Mouse (Mus musculus): ENCODE measurements around the gene Ccdc40. TPM values are rescaled to one million over a fixed set of nuclear protein-coding genes. Genes with fewer than 3 reads are reported as not detected.
"Not testable (repeated sequence)": the region's sequence is repeated elsewhere in the genome, so short reads cannot be mapped to it uniquely, and the experiment has no call there.

The Ccdc40 gene
- polyA plus RNA-seq, 1 experiment from 2014 or later, result 16.5 TPM

DNA sequence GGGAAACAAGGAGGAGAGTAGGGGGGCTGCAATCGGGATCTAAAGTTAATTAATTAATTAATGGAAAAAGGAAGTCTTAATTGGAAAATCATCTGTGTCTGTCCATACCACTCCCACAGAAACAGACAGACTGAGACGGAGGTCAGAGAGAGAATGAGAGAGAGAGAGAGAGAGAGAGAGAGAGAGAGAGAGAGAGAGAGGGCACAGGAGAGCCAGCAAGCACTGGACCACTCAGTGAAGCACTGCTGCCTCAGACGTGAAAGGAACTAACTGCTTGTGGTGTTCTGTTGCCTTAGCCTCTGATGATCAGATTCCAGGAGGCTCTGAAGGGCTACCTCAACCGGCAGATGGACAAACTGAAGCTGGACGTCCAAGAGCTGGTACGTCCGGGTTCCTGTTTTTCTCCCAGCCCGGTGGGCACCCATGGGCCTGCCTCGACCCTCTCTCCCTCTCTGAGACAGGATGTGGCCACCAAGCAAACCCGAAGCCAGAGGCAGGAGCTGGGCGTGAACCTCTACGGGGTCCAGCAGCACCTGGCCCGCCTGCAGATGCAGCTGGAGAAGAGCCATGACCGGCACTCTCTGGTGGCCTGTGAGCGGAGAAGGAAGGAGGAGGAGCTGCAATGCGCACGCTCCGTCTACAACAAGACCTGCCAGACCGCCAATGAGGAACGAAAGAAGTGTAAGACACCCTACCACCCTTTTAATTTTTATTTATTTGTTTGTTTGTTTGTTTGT, 9.4 kb downstream of the Ccdc40 start:
- Histone ChIP-seq H3K27ac (ENCODE audit: low read depth, low read length) (no peak overlapping the region), H3K27me3 (ENCODE audit: control insufficient read depth, insufficient read depth, low read length) (no peaks in the 10 kb centered on the region), H3K9me3 (ENCODE audit: control insufficient read depth, low read length) (no peaks in the 10 kb centered on the region; the same call in 1 of the 2 replicates), H3K4me1 (replicated peaks; ENCODE audit: control insufficient read depth, insufficient read depth, low read length) (0 out of 2 replicates have a peak, but pooled peaks cover 2% of the 10 kb centered on the region), H3K4me3 (ENCODE audit: low read depth, low read length) (no peak overlapping the region), H3K4me2 (replicated peaks; ENCODE audit: low read depth, low read length) (peak overlapping the region; percentile 36), H3K9ac (ENCODE audit: low read depth, low read length) (no peak overlapping the region), H3K36me3 (ENCODE audit: control insufficient read depth, insufficient read depth, low read length) (0 out of 2 replicates have a peak, but pooled peaks cover 4% of the 10 kb centered on the region)
- WGBS, result 37% methylated on average over 20 of the region's 20 CpGs
- peak; percentile 33 for DNase-seq (ENCODE audit: low spot score)
- peak; percentile 17; the same call in 1 of the 2 replicates for ATAC-seq (ENCODE audit: low FRiP score)

DNA sequence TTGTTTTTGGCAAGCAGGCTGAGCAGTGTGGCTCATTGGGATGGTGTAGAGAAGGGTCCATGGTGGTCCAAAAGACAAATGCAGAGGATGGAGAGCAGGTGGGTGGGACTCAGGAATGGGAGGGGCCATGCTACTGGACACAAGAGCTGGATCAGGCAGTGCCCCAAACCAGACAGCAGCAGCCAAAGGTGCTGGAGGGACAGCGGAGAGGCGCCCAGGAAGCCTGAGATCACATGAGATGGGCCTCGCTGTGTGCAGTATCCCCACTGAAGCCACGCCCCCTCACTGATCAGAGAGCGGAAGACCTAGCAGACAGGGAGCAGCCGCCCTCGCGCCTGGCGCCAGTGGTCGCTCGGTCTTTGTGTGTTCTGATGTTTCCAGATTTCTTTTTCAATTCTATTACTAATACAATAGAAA, 9.9 kb downstream of the Ccdc40 start:
- Histone ChIP-seq H3K9ac (ENCODE audit: low read depth, low read length) (no peak overlapping the region), H3K36me3 (ENCODE audit: control insufficient read depth, insufficient read depth, low read length) (0 out of 2 replicates have a peak, but pooled peaks cover 4% of the 10 kb centered on the region), H3K4me1 (replicated peaks; ENCODE audit: control insufficient read depth, insufficient read depth, low read length) (0 out of 2 replicates have a peak, but pooled peaks cover 2% of the 10 kb centered on the region), H3K9me3 (ENCODE audit: control insufficient read depth, low read length) (no peaks in the 10 kb centered on the region; the same call in 1 of the 2 replicates), H3K4me2 (replicated peaks; ENCODE audit: low read depth, low read length) (peak overlapping the region; percentile 36), H3K4me3 (ENCODE audit: low read depth, low read length) (no peak overlapping the region), H3K27me3 (ENCODE audit: control insufficient read depth, insufficient read depth, low read length) (no peaks in the 10 kb centered on the region), H3K27ac (ENCODE audit: low read depth, low read length) (no peak overlapping the region)
- WGBS, result 24% methylated on average over 11 of the region's 11 CpGs
- peak; percentile 59 for ATAC-seq (ENCODE audit: low FRiP score)
- DNase-seq (ENCODE audit: low spot score), result peak; percentile 67

DNA sequence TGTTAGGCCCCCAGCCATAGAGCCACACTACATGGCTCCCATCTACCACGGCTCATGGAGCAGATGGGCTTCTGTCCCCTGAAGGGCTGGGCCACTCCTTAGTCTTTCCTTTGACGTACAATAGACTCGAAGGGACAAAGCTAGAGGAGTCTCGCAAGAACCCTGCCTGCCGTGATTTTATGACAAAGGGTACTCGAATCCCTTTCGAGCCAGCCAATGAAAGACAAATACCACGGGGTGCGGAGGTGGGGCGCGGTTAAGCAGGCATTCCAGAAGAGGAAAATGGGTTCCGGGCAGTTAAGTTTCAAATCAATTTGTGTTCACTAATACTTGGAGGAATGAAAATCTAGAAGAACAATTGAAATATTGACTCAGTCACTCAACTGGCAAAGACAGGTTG, 11.1 kb downstream of the Ccdc40 start:
- 0 out of 2 replicates have a peak, but pooled peaks cover 4% of the 10 kb centered on the region for H3K36me3 ChIP-seq (ENCODE audit: control insufficient read depth, insufficient read depth, low read length)
- ATAC-seq (ENCODE audit: low FRiP score), result no peak
- H3K27ac ChIP-seq (ENCODE audit: low read depth, low read length), result no peak overlapping the region
- H3K9me3 ChIP-seq (ENCODE audit: control insufficient read depth, low read length), result no peaks in the 10 kb centered on the region; the same call in 1 of the 2 replicates
- H3K4me2 ChIP-seq (replicated peaks; ENCODE audit: low read depth, low read length), result no peak overlapping the region
- DNase-seq (ENCODE audit: low spot score), result no peak
- no peaks in the 10 kb centered on the region for H3K27me3 ChIP-seq (ENCODE audit: control insufficient read depth, insufficient read depth, low read length)
- 89% methylated on average over 12 of the region's 12 CpGs for WGBS
- no peak overlapping the region for H3K4me3 ChIP-seq (ENCODE audit: low read depth, low read length)
- no peak overlapping the region for H3K9ac ChIP-seq (ENCODE audit: low read depth, low read length)
- 0 out of 2 replicates have a peak, but pooled peaks cover 2% of the 10 kb centered on the region for H3K4me1 ChIP-seq (replicated peaks; ENCODE audit: control insufficient read depth, insufficient read depth, low read length)

DNA sequence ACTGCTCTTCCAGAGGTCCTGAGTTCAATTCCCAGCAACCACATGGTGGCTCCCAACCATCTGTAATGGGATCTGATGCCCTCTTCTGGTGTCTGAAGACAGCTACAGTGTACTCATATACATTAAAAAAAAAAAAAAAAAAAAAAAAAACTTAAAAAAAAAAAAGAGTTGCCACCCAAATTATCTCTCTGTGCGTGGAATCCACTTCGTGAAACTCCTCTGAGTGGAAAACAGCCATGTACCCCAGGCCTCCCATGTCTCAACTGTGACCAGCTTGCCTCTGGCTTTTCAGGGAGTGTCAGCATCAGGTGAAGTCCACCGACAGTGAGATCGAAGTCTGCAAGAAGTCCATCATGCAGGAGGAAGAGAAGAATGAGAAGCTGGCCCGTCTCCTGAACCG, 17.2 kb downstream of the Ccdc40 start:
- not testable (repeated sequence) for DNase-seq (ENCODE audit: low spot score); H3K4me1 ChIP-seq (replicated peaks; ENCODE audit: control insufficient read depth, insufficient read depth, low read length); H3K4me2 ChIP-seq (replicated peaks; ENCODE audit: low read depth, low read length); ATAC-seq (ENCODE audit: low FRiP score); H3K27ac ChIP-seq (ENCODE audit: low read depth, low read length); H3K4me3 ChIP-seq (ENCODE audit: low read depth, low read length); H3K9ac ChIP-seq (ENCODE audit: low read depth, low read length); H3K9me3 ChIP-seq (ENCODE audit: control insufficient read depth, low read length); H3K27me3 ChIP-seq (ENCODE audit: control insufficient read depth, insufficient read depth, low read length); H3K36me3 ChIP-seq (ENCODE audit: control insufficient read depth, insufficient read depth, low read length)
- WGBS, result 88% methylated on average over 6 of the region's 6 CpGs

DNA sequence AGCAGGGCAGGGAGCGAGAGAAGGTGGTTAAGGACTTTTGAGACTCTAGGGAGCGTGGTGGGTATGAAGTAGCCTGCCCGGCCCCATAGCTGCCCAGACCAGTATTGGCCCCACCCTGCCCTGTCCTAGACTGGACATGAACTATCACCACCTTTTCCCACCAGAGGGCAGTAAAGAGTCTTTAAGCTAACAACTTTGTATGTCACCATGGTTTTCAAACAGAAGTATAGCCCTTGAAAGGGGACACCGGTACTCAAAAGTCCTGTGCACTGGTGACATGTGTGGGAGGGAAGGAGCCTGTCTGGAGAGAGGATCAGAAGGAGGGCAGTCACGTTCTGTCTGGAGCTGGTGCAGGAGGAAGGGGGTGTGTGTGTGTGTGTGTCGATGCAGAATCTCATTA, 20.6 kb downstream of the Ccdc40 start:
- no peak overlapping the region for H3K4me2 ChIP-seq (replicated peaks; ENCODE audit: low read depth, low read length)
- H3K27me3 ChIP-seq (ENCODE audit: control insufficient read depth, insufficient read depth, low read length), result no peaks in the 10 kb centered on the region
- ATAC-seq (ENCODE audit: low FRiP score) (peak; percentile 52), DNase-seq (ENCODE audit: low spot score) (peak; percentile 85)
- no peaks in the 10 kb centered on the region for H3K9me3 ChIP-seq (ENCODE audit: control insufficient read depth, low read length)
- H3K9ac ChIP-seq (ENCODE audit: low read depth, low read length), result no peak overlapping the region
- peaks cover 2% of the 10 kb centered on the region; the same call in 1 of the 2 replicates for H3K4me1 ChIP-seq (replicated peaks; ENCODE audit: control insufficient read depth, insufficient read depth, low read length)
- no peaks in the 10 kb centered on the region for H3K36me3 ChIP-seq (ENCODE audit: control insufficient read depth, insufficient read depth, low read length)
- WGBS, result 30% methylated on average over 6 of the region's 6 CpGs
- H3K27ac ChIP-seq (ENCODE audit: low read depth, low read length), result no peak overlapping the region
- no peak overlapping the region for H3K4me3 ChIP-seq (ENCODE audit: low read depth, low read length)

DNA sequence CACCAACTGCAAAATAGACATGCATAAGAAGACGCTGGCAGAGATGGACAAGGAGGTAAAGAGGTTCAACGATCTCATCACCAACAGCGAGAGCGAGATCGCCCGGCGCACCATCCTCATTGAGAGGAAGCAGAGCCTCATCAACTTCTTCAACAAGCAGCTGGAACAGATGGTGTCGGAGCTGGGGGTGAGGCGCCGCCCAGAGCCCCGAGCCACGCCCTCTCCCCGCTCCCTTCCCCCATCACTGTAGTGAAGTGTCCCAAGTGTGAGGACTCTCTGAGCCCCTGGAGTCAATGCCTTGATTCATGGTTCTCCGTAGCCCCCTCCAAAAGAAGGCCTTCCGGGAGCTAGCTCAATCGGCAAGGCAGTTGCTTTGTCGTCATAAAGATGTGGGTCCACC, 22.6 kb downstream of the Ccdc40 start:
- no peak for DNase-seq (ENCODE audit: low spot score)
- Histone ChIP-seq H3K27me3 (ENCODE audit: control insufficient read depth, insufficient read depth, low read length) (no peaks in the 10 kb centered on the region), H3K27ac (ENCODE audit: low read depth, low read length) (no peak overlapping the region; the same call in 1 of the 2 replicates), H3K4me2 (replicated peaks; ENCODE audit: low read depth, low read length) (no peak overlapping the region), H3K9me3 (ENCODE audit: control insufficient read depth, low read length) (no peaks in the 10 kb centered on the region), H3K36me3 (ENCODE audit: control insufficient read depth, insufficient read depth, low read length) (no peaks in the 10 kb centered on the region), H3K4me1 (replicated peaks; ENCODE audit: control insufficient read depth, insufficient read depth, low read length) (peaks cover 2% of the 10 kb centered on the region; the same call in 1 of the 2 replicates), H3K4me3 (ENCODE audit: low read depth, low read length) (no peak overlapping the region), H3K9ac (ENCODE audit: low read depth, low read length) (no peak overlapping the region)
- no peak for ATAC-seq (ENCODE audit: low FRiP score)
- WGBS, result 58% methylated on average over 17 of the region's 17 CpGs

DNA sequence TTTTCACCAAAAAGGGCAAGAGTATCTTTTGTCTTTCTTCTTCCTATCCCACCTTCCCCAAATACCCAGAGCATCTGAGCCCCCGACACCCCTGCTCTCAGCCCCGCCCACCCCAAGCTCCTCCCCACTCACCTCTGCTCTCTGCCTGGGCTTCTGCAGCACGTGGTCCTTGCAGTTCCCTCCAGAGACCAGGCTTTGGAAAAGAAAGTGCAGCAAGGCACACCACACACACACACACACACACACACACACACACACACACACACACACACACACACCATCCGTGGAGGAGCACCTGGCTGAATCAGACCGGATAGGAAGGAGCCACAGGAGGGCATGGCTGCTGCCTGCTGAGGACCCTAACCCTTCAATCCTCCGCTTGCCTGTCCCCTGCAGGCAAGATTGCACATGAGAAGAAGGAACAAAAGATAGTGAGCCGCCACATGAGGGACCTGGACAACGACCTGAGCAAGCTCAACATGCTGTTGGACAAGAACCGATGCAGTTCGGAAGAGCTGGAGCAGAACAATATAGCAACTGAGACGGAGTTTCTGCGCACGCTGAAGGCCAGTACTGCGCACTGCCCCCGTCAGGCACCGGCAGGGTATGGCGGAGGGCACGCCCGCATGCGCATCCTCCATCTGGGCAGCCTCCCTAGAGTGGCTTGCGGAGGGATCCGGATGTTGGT, 24.6 kb downstream of the Ccdc40 start:
- ATAC-seq (ENCODE audit: low FRiP score) (peak; percentile 73; the same call in 1 of the 2 replicates), DNase-seq (ENCODE audit: low spot score) (peak; percentile 76)
- Histone ChIP-seq H3K27me3 (ENCODE audit: control insufficient read depth, insufficient read depth, low read length) (no peaks in the 10 kb centered on the region), H3K4me2 (replicated peaks; ENCODE audit: low read depth, low read length) (peak overlapping the region; percentile 28; the same call in 1 of the 2 replicates), H3K4me1 (replicated peaks; ENCODE audit: control insufficient read depth, insufficient read depth, low read length) (peaks cover 2% of the 10 kb centered on the region; the same call in 1 of the 2 replicates), H3K9ac (ENCODE audit: low read depth, low read length) (peak overlapping the region; percentile 12; the same call in 1 of the 2 replicates), H3K9me3 (ENCODE audit: control insufficient read depth, low read length) (no peaks in the 10 kb centered on the region), H3K4me3 (ENCODE audit: low read depth, low read length) (0 out of 2 replicates have a peak overlapping the region, but pooled peaks have one; percentile 0), H3K27ac (ENCODE audit: low read depth, low read length) (no peak overlapping the region), H3K36me3 (ENCODE audit: control insufficient read depth, insufficient read depth, low read length) (no peaks in the 10 kb centered on the region)
- 5% methylated on average over 22 of the region's 22 CpGs for WGBS

DNA sequence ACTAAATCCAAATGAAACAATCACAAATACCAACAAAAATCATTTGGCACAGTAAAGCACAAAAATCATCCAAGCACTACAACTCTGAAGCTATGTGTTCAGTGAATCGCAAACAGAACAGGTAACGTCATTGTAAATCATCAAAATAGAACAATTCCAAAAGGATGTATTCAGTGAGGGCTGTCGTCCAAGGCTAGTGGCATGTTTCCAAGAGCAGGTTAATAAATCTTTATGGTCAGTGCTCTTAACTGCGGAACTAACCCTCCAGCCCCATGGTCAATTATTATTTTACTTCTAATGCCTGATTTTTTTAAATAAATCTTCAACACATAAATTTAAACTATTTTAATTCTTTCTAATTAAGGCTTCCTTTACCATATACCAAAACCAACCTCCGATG, 28.2 kb downstream of the Ccdc40 start:
- not testable (repeated sequence) for ATAC-seq (ENCODE audit: low FRiP score); H3K4me3 ChIP-seq (ENCODE audit: low read depth, low read length); H3K27me3 ChIP-seq (ENCODE audit: control insufficient read depth, insufficient read depth, low read length); H3K4me1 ChIP-seq (replicated peaks; ENCODE audit: control insufficient read depth, insufficient read depth, low read length); H3K27ac ChIP-seq (ENCODE audit: low read depth, low read length); H3K9me3 ChIP-seq (ENCODE audit: control insufficient read depth, low read length); DNase-seq (ENCODE audit: low spot score); H3K4me2 ChIP-seq (replicated peaks; ENCODE audit: low read depth, low read length); H3K9ac ChIP-seq (ENCODE audit: low read depth, low read length); H3K36me3 ChIP-seq (ENCODE audit: control insufficient read depth, insufficient read depth, low read length)
- 96% methylated on average over 5 of the region's 5 CpGs for WGBS
